Mouse (Mus musculus) small intestine, adult 2 months (tissue): ENCODE measurements around the gene a.

ENCODE experiments used
- CTCF ChIP-seq: fragments of 200-500 bp; IDR thresholded peaks from 2 replicates; pipeline ENCODE4 v1.5.1; 2012; ENCODE audit warnings: low read depth, mild to moderate bottlenecking, control low read depth, inconsistent platforms, low read length, moderate library complexity, mixed read lengths; ENCODE audit not compliant: insufficient replicate concordance, insufficient read length; ENCODE audit errors: extremely low read depth
- POLR2A ChIP-seq: fragments of 200-500 bp; IDR thresholded peaks from 2 replicates; pipeline ENCODE4 v1.6.1; 2012; ENCODE audit warnings: low read depth, mild to moderate bottlenecking, control low read depth, inconsistent platforms, low read length, moderate library complexity

DNA sequence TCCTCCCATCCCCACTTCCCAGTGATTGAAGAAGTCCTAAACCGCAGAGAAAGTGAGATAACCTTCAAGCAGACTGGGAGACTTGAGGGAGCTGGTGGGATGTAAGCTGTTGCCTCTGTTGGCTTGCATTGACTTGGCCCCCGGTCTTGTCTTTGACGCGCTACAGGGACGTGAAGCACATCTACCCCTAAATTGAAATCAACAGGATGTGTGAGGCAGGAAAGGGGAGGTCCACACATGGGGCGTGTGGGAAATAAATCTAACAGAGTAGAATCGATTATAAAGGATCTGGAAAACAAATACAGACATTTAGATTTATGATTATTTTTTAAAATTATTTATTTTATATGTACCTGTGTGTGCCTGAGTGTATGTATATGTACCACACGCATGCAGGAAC, 200.2 kb downstream of the a start:
- TF ChIP-seq POLR2A (no peak), CTCF (no peak)
